Mouse (Mus musculus): Measurements from ENCODE around the gene Zscan10. TPM values are rescaled to one million over a fixed set of nuclear protein-coding genes. Genes with fewer than 3 reads are reported as not detected.
"Not testable (repeated sequence)": the region's sequence is repeated elsewhere in the genome, so short reads cannot be mapped to it uniquely, and the experiment has no call there.

Zscan10 gene
- polyA plus RNA-seq, 1 experiment from 2014 or later, result not detected

GRCm38 (mm10) chr17:23592208-23592925 is 8.3 kb upstream of the Zscan10 start:
- Histone ChIP-seq H3K9ac (ENCODE audit: low read length) (peak overlapping the region; percentile 71), H3K36me3 (ENCODE audit: control insufficient read depth, insufficient read depth, low read length) (no peaks in the 10 kb centered on the region), H3K27ac (replicated peaks in 1 of 2; ENCODE audit: control insufficient read depth in 1 of 2, insufficient read depth in 1 of 2, low read depth in 2 of 2, low read length in 2 of 2) (peak overlapping the region; percentile 48 to 79), H3K27me3 (ENCODE audit: control insufficient read depth, insufficient read depth, low read length) (no peaks in the 10 kb centered on the region), H3K4me2 (ENCODE audit: low read length) (peak overlapping the region; percentile 89), H3K4me3 (ENCODE audit: control insufficient read depth in 1 of 2, insufficient read depth in 1 of 2, low read depth in 1 of 2, low read length in 2 of 2) (peak overlapping the region; percentile 43 to 66), H3K4me1 (ENCODE audit: control insufficient read depth in 2 of 2, insufficient read depth in 2 of 2, low read length in 2 of 2) (peaks cover 0 to 3% of the 10 kb centered on the region in 2 experiments; a peak in 1 of 4 replicates), H3K9me3 (ENCODE audit: control insufficient read depth, low read length) (no peaks in the 10 kb centered on the region)
- WGBS, result 8% methylated on average over 34 of the region's 34 CpGs
- peak; percentile 95 for ATAC-seq (ENCODE audit: insufficient number of reproducible peaks, insufficient read depth, low FRiP score, low read depth)

GRCm38 (mm10) chr17:23592926-23593300 is 7.7 kb upstream of the Zscan10 start:
- Histone ChIP-seq H3K4me2 (ENCODE audit: low read length) (peak overlapping the region; percentile 89), H3K4me1 (ENCODE audit: control insufficient read depth in 2 of 2, insufficient read depth in 2 of 2, low read length in 2 of 2) (peaks cover 0 to 3% of the 10 kb centered on the region in 2 experiments; a peak in 1 of 4 replicates), H3K27me3 (ENCODE audit: control insufficient read depth, insufficient read depth, low read length) (no peaks in the 10 kb centered on the region), H3K36me3 (ENCODE audit: control insufficient read depth, insufficient read depth, low read length) (no peaks in the 10 kb centered on the region), H3K9me3 (ENCODE audit: control insufficient read depth, low read length) (no peaks in the 10 kb centered on the region), H3K9ac (ENCODE audit: low read length) (peak overlapping the region; percentile 71), H3K27ac (replicated peaks in 1 of 2; ENCODE audit: control insufficient read depth in 1 of 2, insufficient read depth in 1 of 2, low read depth in 2 of 2, low read length in 2 of 2) (peak overlapping the region; percentile 48 to 79), H3K4me3 (ENCODE audit: control insufficient read depth in 1 of 2, insufficient read depth in 1 of 2, low read depth in 1 of 2, low read length in 2 of 2) (peak overlapping the region; percentile 43 to 66)
- ATAC-seq (ENCODE audit: insufficient number of reproducible peaks, insufficient read depth, low FRiP score, low read depth), result no peak
- 13% methylated on average over 13 of the region's 13 CpGs for WGBS

- H3K36me3 ChIP-seq (ENCODE audit: control insufficient read depth, insufficient read depth, low read length); ATAC-seq (ENCODE audit: insufficient number of reproducible peaks, insufficient read depth, low FRiP score, low read depth); H3K4me3 ChIP-seq (ENCODE audit: control insufficient read depth in 1 of 2, insufficient read depth in 1 of 2, low read depth in 1 of 2, low read length in 2 of 2); H3K9me3 ChIP-seq (ENCODE audit: control insufficient read depth, low read length); H3K27ac ChIP-seq (replicated peaks in 1 of 2; ENCODE audit: control insufficient read depth in 1 of 2, insufficient read depth in 1 of 2, low read depth in 2 of 2, low read length in 2 of 2); H3K9ac ChIP-seq (ENCODE audit: low read length); H3K27me3 ChIP-seq (ENCODE audit: control insufficient read depth, insufficient read depth, low read length); H3K4me2 ChIP-seq (ENCODE audit: low read length): not testable (repeated sequence)
- WGBS, result 73% methylated on average over 4 of the region's 4 CpGs
- peaks cover 6 to 14% of the 10 kb centered on the region in 2 experiments; a peak in 3 of 4 replicates for H3K4me1 ChIP-seq (ENCODE audit: control insufficient read depth in 2 of 2, insufficient read depth in 2 of 2, low read length in 2 of 2)
These were observed 5.5 kb upstream of the Zscan10 start for GRCm38 (mm10) chr17:23595139-23595538.

GRCm38 (mm10) chr17:23598582-23599552 is 1.8 kb upstream of the Zscan10 start, which contains the start of gene Zfp13:
TSS of gene Zfp13 (minus strand) at chr17:23599487.
- peaks cover 6 to 10% of the 10 kb centered on the region in 2 experiments; a peak in 3 of 4 replicates for H3K4me1 ChIP-seq (ENCODE audit: control insufficient read depth in 2 of 2, insufficient read depth in 2 of 2, low read length in 2 of 2)
- ATAC-seq (ENCODE audit: insufficient number of reproducible peaks, insufficient read depth, low FRiP score, low read depth), result peak; percentile 96
- no peaks in the 10 kb centered on the region for H3K27me3 ChIP-seq (ENCODE audit: control insufficient read depth, insufficient read depth, low read length)
- peak within 1 kb of the TSS; percentile 84 for H3K9ac ChIP-seq (ENCODE audit: low read length)
- H3K9me3 ChIP-seq (ENCODE audit: control insufficient read depth, low read length), result no peaks in the 10 kb centered on the region
- WGBS, result 7% methylated on average over 31 of the region's 31 CpGs
- H3K27ac ChIP-seq (replicated peaks in 1 of 2; ENCODE audit: control insufficient read depth in 1 of 2, insufficient read depth in 1 of 2, low read depth in 2 of 2, low read length in 2 of 2), result peak within 1 kb of the TSS; percentile 88 to 91
- peak within 1 kb of the TSS; percentile 93 for H3K4me2 ChIP-seq (ENCODE audit: low read length)
- peak within 1 kb of the TSS; percentile 54 to 55 for H3K4me3 ChIP-seq (ENCODE audit: control insufficient read depth in 1 of 2, insufficient read depth in 1 of 2, low read depth in 1 of 2, low read length in 2 of 2)
- H3K36me3 ChIP-seq (ENCODE audit: control insufficient read depth, insufficient read depth, low read length), result no peaks in the 10 kb centered on the region

- Histone ChIP-seq H3K4me2 (ENCODE audit: low read length) (peak overlapping the region; percentile 93), H3K9me3 (ENCODE audit: control insufficient read depth, low read length) (no peaks in the 10 kb centered on the region), H3K36me3 (ENCODE audit: control insufficient read depth, insufficient read depth, low read length) (no peaks in the 10 kb centered on the region), H3K4me1 (ENCODE audit: control insufficient read depth in 2 of 2, insufficient read depth in 2 of 2, low read length in 2 of 2) (peaks cover 6 to 10% of the 10 kb centered on the region in 2 experiments; a peak in 3 of 4 replicates), H3K27ac (replicated peaks in 1 of 2; ENCODE audit: control insufficient read depth in 1 of 2, insufficient read depth in 1 of 2, low read depth in 2 of 2, low read length in 2 of 2) (peak overlapping the region; percentile 88 to 91), H3K27me3 (ENCODE audit: control insufficient read depth, insufficient read depth, low read length) (no peaks in the 10 kb centered on the region), H3K4me3 (ENCODE audit: control insufficient read depth in 1 of 2, insufficient read depth in 1 of 2, low read depth in 1 of 2, low read length in 2 of 2) (peak overlapping the region; percentile 54 to 55), H3K9ac (ENCODE audit: low read length) (peak overlapping the region; percentile 84)
- 22% methylated on average over 7 of the region's 7 CpGs for WGBS
- no peak for ATAC-seq (ENCODE audit: insufficient number of reproducible peaks, insufficient read depth, low FRiP score, low read depth)
These were observed 1.0 kb upstream of the Zscan10 start for GRCm38 (mm10) chr17:23599605-23600063.

- Histone ChIP-seq H3K4me3 (ENCODE audit: control insufficient read depth in 1 of 2, insufficient read depth in 1 of 2, low read depth in 1 of 2, low read length in 2 of 2) (no peak overlapping the region), H3K9ac (ENCODE audit: low read length) (no peak overlapping the region), H3K27me3 (ENCODE audit: control insufficient read depth, insufficient read depth, low read length) (no peaks in the 10 kb centered on the region), H3K36me3 (ENCODE audit: control insufficient read depth, insufficient read depth, low read length) (no peaks in the 10 kb centered on the region), H3K4me1 (ENCODE audit: control insufficient read depth in 2 of 2, insufficient read depth in 2 of 2, low read length in 2 of 2) (peaks cover 6 to 10% of the 10 kb centered on the region in 2 experiments; a peak in 3 of 4 replicates), H3K4me2 (ENCODE audit: low read length) (no peak overlapping the region), H3K9me3 (ENCODE audit: control insufficient read depth, low read length) (no peaks in the 10 kb centered on the region), H3K27ac (replicated peaks in 1 of 2; ENCODE audit: control insufficient read depth in 1 of 2, insufficient read depth in 1 of 2, low read depth in 2 of 2, low read length in 2 of 2) (no peak overlapping the region)
- ATAC-seq (ENCODE audit: insufficient number of reproducible peaks, insufficient read depth, low FRiP score, low read depth), result no peak
- WGBS, result 49% methylated on average over 10 of the region's 10 CpGs
These were observed 1.4 kb downstream of the Zscan10 start for GRCm38 (mm10) chr17:23601836-23602585.

- WGBS, result 23% methylated on average over 8 of the region's 8 CpGs
These were observed 2.4 kb downstream of the Zscan10 start for GRCm38 (mm10) chr17:23603077-23603476.

More at GRCm38 (mm10) chr17:23603077-23603476, 2.4 kb downstream of the Zscan10 start:
- Histone ChIP-seq H3K4me1 (ENCODE audit: control insufficient read depth in 2 of 2, insufficient read depth in 2 of 2, low read length in 2 of 2) (peaks cover 6 to 10% of the 10 kb centered on the region in 2 experiments; a peak in 3 of 4 replicates), H3K36me3 (ENCODE audit: control insufficient read depth, insufficient read depth, low read length) (no peaks in the 10 kb centered on the region), H3K9ac (ENCODE audit: low read length) (no peak overlapping the region), H3K9me3 (ENCODE audit: control insufficient read depth, low read length) (no peaks in the 10 kb centered on the region), H3K4me2 (ENCODE audit: low read length) (no peak overlapping the region), H3K27ac (replicated peaks in 1 of 2; ENCODE audit: control insufficient read depth in 1 of 2, insufficient read depth in 1 of 2, low read depth in 2 of 2, low read length in 2 of 2) (no peak overlapping the region), H3K27me3 (ENCODE audit: control insufficient read depth, insufficient read depth, low read length) (no peaks in the 10 kb centered on the region), H3K4me3 (ENCODE audit: control insufficient read depth in 1 of 2, insufficient read depth in 1 of 2, low read depth in 1 of 2, low read length in 2 of 2) (no peak overlapping the region)
- no peak for ATAC-seq (ENCODE audit: insufficient number of reproducible peaks, insufficient read depth, low FRiP score, low read depth)
